Mouse (Mus musculus) forelimb bud, embryonic 11.5 days (tissue): Measurements from ENCODE around the gene Mnd1.
A peak's percentile ranks its signal among the peaks of the same experiment; 100 is the strongest.

Experiments used
- DNase-seq: peaks from one replicate; pipeline ENCODE4 v3.0.0-alpha.2; 2012; ENCODE audit warnings: low read depth, low spot score

Gene Mnd1

DNA sequence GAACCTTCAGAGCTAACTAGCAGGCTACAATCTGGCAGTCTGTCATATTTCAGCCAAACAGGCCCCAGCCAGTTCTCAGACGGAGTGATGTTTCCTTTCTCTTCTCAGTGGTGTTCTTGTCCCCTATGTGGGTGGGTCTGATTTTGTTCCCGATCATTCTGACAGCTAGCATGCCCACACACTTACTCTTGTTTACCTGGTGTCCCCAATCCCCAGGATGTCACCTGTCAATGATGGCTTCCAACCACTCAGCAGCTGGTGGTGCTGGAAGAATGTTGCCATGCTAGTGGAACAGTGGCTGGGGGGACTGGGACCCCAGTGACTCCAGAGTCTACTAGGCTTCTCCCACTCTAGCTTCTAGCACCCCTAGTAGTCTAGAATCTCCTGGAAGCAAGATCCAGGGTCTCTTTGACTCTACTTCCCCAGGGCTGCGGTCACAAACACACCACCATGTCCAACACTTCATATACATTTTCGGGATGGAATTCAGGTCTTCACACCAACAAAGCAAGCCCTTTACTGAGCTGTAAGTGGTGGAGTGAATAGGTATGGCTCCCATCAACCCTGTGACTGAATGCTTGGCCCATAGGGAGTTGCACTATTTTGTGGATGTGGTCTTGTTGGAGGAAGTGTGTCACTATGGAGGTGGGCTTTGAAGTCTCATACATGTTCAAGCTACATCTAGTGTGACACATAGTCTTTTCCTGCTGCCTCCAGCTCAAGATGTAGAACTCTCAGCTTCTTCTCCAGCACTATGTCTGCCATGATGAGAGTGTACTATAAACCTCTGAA is 2.2 kb upstream of the Mnd1 start:
- DNase-seq = no peak

DNA sequence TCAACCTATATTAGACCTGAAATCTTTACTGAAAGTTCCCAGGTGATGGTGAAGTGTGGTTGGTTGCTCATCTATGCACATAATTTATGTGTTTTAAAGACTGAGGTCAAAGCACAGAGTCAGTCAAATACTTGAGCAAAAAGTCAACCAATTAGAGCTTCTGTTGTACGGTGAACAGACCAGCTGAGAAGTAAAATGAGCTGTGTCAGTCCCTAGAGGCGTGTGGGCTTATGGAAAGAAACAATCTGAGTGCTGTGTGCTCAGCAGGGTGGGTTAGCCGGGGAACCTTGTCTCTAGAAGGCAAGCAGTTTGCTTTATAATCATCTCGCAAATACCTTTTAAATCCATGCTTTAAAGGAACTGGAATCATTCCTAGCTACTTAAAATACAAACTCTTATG is 1.4 kb upstream of the Mnd1 start:
- no peak for DNase-seq

DNA sequence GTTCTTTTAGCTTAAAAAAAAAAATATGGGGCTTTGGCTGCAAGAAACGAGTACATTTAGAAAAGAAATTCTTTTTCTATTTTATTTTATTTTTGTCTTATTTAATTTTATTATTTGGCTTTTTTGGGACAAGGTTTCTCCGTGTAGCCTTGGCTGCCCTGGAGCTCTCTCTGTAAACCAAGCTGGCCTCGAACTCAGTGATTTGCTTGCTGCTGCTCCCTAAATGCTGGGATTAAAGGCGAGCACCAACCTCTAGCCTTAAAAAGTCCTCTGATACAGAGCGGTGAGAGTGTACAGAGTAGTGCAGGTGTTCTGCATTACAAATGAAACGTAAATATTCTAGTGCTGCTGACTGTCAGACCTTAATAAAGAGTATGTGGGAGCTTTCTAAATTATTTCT is 519 bp upstream of the Mnd1 start:
- no peak for DNase-seq

- no peak for DNase-seq
These were observed 440 bp downstream of the Mnd1 start for GRCm38 (mm10) chr3:84155146-84155545.

- DNase-seq = no peak
These were observed 855 bp downstream of the Mnd1 start for GRCm38 (mm10) chr3:84154721-84155141.

DNA sequence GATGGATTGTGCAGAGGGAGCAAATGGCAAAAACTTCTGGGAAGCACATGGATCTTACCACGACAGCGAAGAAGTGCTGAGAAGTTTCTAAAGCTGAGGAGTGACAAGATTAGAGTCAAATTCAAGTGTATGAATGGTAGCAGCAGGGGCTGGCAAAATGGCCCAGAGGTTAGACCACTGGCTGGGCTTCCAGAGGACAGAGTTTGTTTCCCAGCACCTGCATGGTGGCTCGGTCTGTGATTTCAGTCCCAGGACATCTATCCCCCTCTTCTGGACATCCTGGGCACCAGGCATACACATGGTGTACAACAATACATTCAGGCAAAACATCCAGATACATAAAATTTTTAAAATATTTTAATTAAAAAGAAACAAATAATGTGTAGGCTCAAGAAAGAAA is 5.8 kb downstream of the Mnd1 start:
- DNase-seq = no peak

- peak; percentile 74 for DNase-seq
These were observed 14.6 kb downstream of the Mnd1 start for GRCm38 (mm10) chr3:84140947-84141346.

DNA sequence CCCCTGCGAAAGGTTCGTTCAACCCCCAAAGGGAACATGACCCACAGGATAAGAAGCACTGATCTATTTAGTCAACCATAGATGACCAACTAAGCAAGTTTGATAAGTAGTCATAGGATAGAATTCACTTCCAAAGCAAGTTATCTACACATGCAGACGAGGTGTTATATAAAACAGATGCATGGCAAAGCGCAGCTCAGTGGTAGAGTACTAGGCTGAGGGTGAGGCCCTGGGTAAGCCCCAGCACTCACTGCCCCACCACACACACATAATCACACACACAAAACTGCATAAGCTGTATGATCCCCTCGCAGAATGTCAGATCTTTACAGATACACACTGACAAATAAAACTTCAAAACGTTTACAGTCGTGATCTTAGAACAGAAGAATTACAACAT is 19.1 kb downstream of the Mnd1 start:
- DNase-seq = no peak

DNA sequence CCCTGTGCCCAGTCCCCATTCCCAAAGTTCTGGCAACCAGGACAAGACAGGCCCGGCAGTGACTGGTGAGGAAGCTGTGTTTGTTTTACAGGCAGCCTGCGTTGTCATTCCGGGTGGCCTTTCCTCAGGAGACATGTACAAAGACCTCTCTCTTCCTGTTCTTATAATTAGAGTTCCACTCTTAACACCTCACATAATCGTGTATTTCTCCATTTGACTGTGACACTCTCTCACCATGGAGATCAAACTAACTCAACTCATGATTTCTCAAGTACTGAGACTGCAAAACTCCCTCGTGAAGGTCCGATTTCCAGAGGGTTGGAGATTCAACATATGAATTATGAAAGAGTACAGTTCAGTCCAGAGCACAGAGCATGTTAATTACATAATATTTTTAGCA is 19.7 kb downstream of the Mnd1 start:
- DNase-seq = no peak

GRCm38 (mm10) chr3:84135387-84135786 is 20.2 kb downstream of the Mnd1 start:
- DNase-seq = no peak

GRCm38 (mm10) chr3:84131369-84131768 is 24.2 kb downstream of the Mnd1 start:
- no peak for DNase-seq

DNA sequence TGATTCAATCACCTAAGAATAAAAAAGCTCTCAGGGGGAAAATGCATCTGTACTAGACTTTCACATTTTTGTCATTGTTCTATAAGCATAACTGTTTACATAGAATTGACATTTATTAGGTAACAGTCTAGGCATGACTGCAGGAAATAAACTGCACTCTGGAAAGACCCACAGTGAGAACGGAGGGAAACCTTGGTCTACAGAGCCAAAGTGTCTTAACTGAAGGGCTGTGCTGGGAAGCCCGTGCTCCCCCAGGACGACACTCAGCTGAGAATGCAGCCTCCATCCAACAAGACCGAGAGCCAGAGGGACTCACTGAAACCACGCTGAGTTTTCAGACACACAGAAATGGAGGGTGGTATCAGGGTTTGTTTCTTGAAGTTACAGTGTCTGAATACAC is 24.8 kb downstream of the Mnd1 start:
- DNase-seq = no peak

DNA sequence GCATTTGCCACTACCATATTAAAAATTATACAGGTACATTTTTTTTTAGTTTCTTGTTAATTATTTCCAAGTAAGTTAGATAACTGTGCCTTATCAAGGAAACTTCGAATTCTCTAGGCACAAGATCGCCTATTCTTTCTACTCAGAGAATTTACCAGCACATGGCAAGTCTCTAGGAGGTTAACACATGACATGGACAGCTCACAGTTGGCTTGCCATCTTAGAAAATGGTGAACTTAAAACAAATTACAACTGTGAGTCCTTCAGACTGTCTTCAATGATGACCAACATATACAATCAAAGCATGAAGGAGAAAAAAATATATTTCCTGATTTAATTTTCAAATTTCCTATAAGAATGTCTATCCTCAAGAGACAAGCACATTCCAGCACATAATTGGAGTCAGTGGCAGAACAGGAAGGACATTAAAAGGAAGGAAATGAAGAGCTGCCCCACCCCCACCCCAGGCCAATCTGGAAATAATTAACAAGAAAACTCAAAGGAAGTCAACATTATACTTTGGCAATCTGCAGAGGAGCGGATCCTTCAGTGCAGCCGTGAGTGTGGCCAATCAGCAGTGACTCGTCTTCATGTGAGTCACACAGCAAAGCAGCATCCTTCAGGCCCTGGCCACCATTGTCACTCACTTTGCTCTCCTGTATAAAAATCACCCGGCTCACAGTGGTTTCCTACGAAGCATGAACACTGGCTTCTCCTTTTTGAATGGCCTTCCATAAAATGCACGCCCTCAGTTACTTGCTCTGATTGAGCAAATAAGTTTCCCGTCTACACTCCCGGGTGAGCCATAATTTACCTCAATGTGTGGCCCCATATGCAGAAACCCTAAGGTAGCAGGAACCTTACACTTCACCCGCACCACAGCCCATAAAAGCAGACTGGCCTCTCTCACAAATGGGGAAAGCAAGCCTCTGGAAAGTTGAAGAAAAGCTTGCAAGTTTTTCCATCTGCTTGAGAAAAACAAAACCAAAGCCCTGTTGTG is 26.4 kb downstream of the Mnd1 start:
- peak; percentile 78 for DNase-seq

DNA sequence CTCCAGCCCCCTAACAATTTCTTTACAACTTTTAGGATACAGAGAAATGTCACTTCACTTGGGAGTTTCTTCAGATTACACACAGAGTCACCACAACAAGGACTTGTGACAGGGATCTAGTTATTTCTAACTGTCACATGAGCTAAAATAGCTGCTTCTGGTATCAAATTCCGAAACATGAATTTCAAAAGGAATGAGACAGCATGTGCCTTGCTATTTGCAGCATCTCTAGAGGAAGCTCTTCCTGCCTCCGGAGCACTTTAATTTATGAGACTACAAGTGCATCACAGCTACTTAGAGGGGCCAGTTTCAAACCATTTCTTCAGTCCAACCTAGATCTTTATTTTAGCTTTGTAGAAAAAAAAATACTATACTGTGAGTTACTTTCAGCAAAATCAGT is 28.2 kb downstream of the Mnd1 start:
- DNase-seq = no peak

- no peak for DNase-seq
These were observed 28.9 kb downstream of the Mnd1 start for GRCm38 (mm10) chr3:84126721-84127120.

- no peak for DNase-seq
These were observed 29.8 kb downstream of the Mnd1 start for GRCm38 (mm10) chr3:84125704-84126289.

GRCm38 (mm10) chr3:84123461-84123860 is 32.1 kb downstream of the Mnd1 start:
- no peak for DNase-seq

DNA sequence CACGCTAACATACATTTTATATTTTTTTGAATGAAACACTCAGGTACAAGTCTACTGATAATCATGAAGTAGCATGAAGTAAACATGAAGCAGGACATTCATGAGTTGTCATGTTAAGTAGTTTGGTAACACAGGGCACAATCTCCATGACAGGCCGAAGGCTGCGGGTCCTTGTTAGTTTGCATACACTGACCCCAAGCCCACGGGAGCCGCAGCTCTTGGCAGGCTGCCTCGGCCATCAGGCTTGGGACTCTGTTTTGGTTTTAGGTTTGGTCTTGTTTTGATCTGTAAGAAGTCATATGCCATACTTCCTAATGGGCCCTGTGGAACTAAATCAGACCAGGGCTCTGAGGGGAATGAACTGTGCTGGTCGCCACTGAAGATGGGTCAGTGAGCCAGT is 36.9 kb downstream of the Mnd1 start:
- DNase-seq = no peak

- no peak for DNase-seq
These were observed 37.4 kb downstream of the Mnd1 start for GRCm38 (mm10) chr3:84118178-84118577.

DNA sequence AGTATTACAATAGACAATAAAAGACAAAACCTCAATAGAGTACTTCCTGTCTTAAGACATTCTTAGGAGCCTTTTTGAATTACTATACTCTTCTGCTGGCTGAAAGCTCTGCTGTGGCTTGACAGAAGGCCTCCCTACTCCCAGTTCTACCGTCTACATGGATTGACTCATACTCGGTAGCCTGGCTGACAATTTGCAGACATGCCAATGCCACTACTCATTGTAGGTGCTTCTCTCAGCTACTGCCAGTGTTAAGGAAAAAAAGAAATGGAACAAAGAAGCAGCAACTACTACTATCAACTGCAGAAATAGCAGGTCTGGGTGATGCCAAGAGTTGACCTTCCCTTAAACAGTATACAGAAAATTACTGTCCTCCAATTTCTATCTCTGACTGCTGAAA is 47.0 kb downstream of the Mnd1 start:
- DNase-seq = no peak

GRCm38 (mm10) chr3:84106106-84106505 is 49.5 kb downstream of the Mnd1 start:
- no peak for DNase-seq

- no peak for DNase-seq
These were observed 52.0 kb downstream of the Mnd1 start for GRCm38 (mm10) chr3:84103536-84103935.
